Mouse (Mus musculus) lung, embryonic 15.5 days (tissue): Measurements from ENCODE around the gene Kcnh5. TPM values are rescaled to one million over a fixed set of nuclear protein-coding genes. Genes with fewer than 3 reads are reported as not detected.

ENCODE experiments used
- ATAC-seq: fragments of 200-750 bp; cut with Nextera tagmentation; 2 replicates; pipeline ENCODE4 v1.8.0; 2017; ENCODE audit warnings: moderate number of reproducible peaks, borderline replicate concordance; ENCODE audit not compliant: low FRiP score, low TSS enrichment; ENCODE audit errors: extremely low read depth
- H3K27ac ChIP-seq: fragments of 300-500 bp; sonication (generic); 2 replicates; pipeline ENCODE4 v1.5.1; 2015; ENCODE audit warnings: moderate library complexity, mild to moderate bottlenecking, inconsistent platforms
- H3K27me3 ChIP-seq: fragments of 300-500 bp; sonication (generic); 2 replicates; pipeline ENCODE4 v1.6.1; 2015; ENCODE audit warnings: inconsistent platforms
- H3K36me3 ChIP-seq: fragments of 300-500 bp; sonication (generic); 2 replicates; pipeline ENCODE4 v1.6.1; 2015; ENCODE audit warnings: inconsistent platforms
- H3K4me1 ChIP-seq: fragments of 300-500 bp; sonication (generic); 2 replicates; pipeline ENCODE4 v1.6.1; 2015; ENCODE audit warnings: inconsistent platforms
- H3K4me2 ChIP-seq: fragments of 300-500 bp; sonication (generic); 2 replicates; pipeline ENCODE4 v1.6.1; 2015; ENCODE audit warnings: inconsistent platforms, mild to moderate bottlenecking, moderate library complexity
- H3K4me3 ChIP-seq: fragments of 300-500 bp; sonication (generic); 2 replicates; pipeline ENCODE4 v1.5.1; 2015; ENCODE audit warnings: mild to moderate bottlenecking, inconsistent platforms
- H3K9ac ChIP-seq: fragments of 300-500 bp; sonication (generic); 2 replicates; pipeline ENCODE4 v1.6.1; 2015; ENCODE audit warnings: inconsistent platforms
- H3K9me3 ChIP-seq: fragments of 300-500 bp; sonication (generic); 2 replicates; pipeline ENCODE4 v1.6.1; 2016; ENCODE audit warnings: inconsistent platforms
- WGBS: fragments of 180-500 bp; shearing (Covaris S2); methylation state at CpG from one replicate; pipeline ENCODE4 v1.1.7; 2015; 5-methylcytosine and 5-hydroxymethylcytosine counted together
- polyA plus RNA-seq: library from polyadenylated mRNA; unstranded; fragments of >200 nt; fragmentation: Nextera tagmentation; extraction: Ambion mirVana; gene quantifications from 2 replicates; pipeline ENCODE4 v1.2.1, GENCODE M21; 2015

Kcnh5 gene
- polyA plus RNA-seq, 1 experiment from 2014 or later = 0.05 TPM

DNA sequence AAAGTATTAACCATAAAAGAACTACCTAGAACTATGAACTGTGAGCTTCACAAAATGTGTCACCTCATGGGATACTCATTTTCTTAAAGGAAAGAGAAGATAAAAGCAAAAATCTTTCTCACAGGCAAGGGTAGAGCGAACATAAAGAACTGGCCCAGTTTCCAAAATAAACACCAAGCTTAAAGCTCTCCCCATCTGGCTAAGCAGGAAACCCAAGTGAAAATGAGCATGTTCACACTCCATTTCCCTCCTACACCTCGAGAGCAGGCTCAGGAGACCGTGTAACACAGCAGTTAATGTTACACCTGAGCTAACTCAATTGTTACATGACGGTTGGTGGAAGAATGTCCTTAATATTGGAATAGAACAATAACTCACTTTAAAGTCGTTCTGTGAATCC, 100.0 kb downstream of the Kcnh5 start:
- ATAC-seq = no peak
- Histone ChIP-seq H3K9me3 (no peaks in the 10 kb centered on the region), H3K4me2 (no peak overlapping the region), H3K36me3 (no peaks in the 10 kb centered on the region), H3K27me3 (no peaks in the 10 kb centered on the region), H3K9ac (no peak overlapping the region), H3K27ac (no peak overlapping the region), H3K4me3 (no peak overlapping the region), H3K4me1 (no peaks in the 10 kb centered on the region)
- WGBS = 51% methylated on average over 5 of the region's 5 CpGs

DNA sequence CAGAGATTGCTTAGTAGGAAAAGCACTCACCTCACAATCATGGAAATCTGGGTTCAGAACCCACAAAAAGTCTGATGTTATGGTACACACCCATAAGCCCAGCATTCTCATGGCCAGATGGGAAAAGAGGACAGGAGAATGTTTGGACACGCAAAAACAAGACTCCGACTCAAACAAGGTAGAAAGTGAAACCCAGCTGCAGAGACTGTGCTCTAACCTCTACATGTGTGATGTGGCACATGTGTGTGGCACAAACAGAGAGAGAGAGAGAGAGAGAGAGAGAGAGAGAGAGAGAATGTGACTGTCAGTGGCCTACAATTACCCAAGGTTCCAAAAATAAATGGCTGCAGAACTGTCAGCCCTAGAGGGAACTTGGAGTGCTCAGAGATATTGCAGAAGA, 106.1 kb downstream of the Kcnh5 start:
- no peak overlapping the region for H3K4me3 ChIP-seq
- no peak overlapping the region for H3K27ac ChIP-seq
- no peak overlapping the region for H3K9ac ChIP-seq
- H3K4me1 ChIP-seq = no peaks in the 10 kb centered on the region
- ATAC-seq = no peak
- H3K4me2 ChIP-seq = no peak overlapping the region
- WGBS = 90% methylated on average over 2 of the region's 2 CpGs
- H3K27me3 ChIP-seq = no peaks in the 10 kb centered on the region
- H3K36me3 ChIP-seq = no peaks in the 10 kb centered on the region
- H3K9me3 ChIP-seq = no peaks in the 10 kb centered on the region

DNA sequence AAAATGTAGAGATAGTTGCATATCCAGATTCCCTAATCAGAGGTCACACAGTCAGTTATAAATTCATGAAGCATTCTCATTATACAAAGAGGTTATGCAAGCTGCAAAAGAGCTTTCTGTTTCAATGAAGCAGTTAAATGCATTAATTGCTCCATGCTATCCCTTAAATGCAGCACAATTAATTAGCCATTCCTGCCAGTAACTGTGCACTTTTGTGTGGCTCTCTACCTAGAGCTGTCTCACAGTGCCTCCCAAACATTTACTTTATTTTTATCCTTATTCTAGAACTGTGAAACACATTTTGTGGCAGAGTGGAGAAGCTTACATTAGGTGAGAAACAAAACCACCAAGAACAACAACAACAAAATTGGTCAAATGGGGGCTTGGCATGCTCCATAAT, 114.6 kb downstream of the Kcnh5 start:
- no peak for ATAC-seq
- Histone ChIP-seq H3K36me3 (no peaks in the 10 kb centered on the region), H3K27me3 (no peaks in the 10 kb centered on the region), H3K9me3 (no peaks in the 10 kb centered on the region), H3K4me3 (no peak overlapping the region), H3K4me2 (no peak overlapping the region), H3K4me1 (no peaks in the 10 kb centered on the region), H3K9ac (no peak overlapping the region), H3K27ac (no peak overlapping the region)

DNA sequence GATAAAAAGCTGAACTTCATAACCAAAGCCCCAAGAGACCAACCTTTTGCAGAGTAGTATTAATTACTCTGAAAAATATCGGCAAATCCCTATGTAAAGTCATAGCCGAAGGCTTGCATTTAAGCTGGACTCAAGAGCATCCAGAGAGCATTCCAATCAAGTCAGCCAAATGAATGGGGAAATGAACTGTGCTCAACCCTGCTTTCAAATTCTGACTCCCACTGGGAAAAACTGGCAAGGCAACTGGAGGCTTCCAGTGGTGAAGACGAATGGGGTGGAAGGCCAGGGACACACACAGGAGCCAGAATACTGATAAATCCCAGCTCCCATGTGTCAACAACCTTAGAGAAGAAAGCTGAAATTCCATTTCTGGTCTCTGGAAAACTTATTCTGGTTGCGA, 115.4 kb downstream of the Kcnh5 start:
- no peak overlapping the region for H3K4me2 ChIP-seq

DNA sequence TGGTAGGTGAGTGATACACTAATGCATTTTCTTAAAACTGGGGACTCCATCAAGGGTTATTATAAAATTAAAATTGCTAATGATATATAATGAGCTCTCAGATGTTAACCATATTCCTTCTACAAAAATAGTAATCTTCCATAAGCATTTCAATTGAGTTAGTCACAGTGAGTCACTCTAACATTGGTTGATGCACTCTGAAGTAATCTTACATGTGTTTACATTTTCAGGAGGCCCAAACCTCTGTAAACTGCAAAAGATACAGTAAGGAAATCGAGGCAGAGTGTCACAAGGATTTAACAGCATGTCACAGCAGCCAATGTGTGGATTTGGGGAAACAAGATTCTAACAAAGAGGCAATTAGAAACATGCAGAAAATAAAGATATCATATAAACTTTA, 123.4 kb downstream of the Kcnh5 start:
- H3K9me3 ChIP-seq = no peaks in the 10 kb centered on the region

More for the DNA sequence above, 115.4 kb downstream of the Kcnh5 start:
- no peak for ATAC-seq
- Histone ChIP-seq H3K4me3 (no peak overlapping the region), H3K27me3 (no peaks in the 10 kb centered on the region), H3K4me1 (no peaks in the 10 kb centered on the region), H3K9ac (no peak overlapping the region), H3K9me3 (no peaks in the 10 kb centered on the region), H3K36me3 (no peaks in the 10 kb centered on the region), H3K27ac (no peak overlapping the region)
- 59% methylated on average over 4 of the region's 4 CpGs for WGBS

DNA sequence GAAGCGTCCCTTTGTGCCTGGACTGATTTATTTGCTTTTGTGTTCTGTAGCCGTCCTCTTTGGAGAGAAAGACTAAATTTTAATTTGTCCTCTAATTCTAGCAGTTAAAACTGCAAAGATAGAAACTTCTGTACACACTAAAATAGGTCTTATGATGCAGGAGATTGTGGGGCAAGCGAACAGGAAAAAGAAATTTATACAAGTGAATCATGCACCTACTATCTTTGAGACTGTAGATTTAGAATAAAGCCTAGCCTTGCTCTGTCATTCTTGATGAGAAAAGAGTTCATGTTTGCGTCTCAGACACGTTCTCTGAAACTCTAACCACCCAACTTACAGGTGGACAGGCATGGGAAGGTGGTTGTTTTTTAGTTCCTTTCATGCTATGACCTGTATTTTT, 140.4 kb downstream of the Kcnh5 start:
- no peak overlapping the region for H3K27ac ChIP-seq
- H3K4me2 ChIP-seq = no peak overlapping the region
- WGBS = 74% methylated on average over 5 of the region's 5 CpGs
- H3K4me3 ChIP-seq = no peak overlapping the region
- H3K27me3 ChIP-seq = no peaks in the 10 kb centered on the region
- H3K9ac ChIP-seq = no peak overlapping the region
- no peaks in the 10 kb centered on the region for H3K4me1 ChIP-seq
- H3K9me3 ChIP-seq = no peaks in the 10 kb centered on the region
- no peak for ATAC-seq
- H3K36me3 ChIP-seq = no peaks in the 10 kb centered on the region

More for the DNA sequence above, 123.4 kb downstream of the Kcnh5 start:
- Histone ChIP-seq H3K36me3 (no peaks in the 10 kb centered on the region), H3K27ac (no peak overlapping the region), H3K27me3 (no peaks in the 10 kb centered on the region), H3K4me1 (no peaks in the 10 kb centered on the region), H3K9ac (no peak overlapping the region), H3K4me3 (no peak overlapping the region), H3K4me2 (no peak overlapping the region)
- no peak for ATAC-seq
- 35% methylated on average over 1 of the region's 1 CpGs for WGBS

DNA sequence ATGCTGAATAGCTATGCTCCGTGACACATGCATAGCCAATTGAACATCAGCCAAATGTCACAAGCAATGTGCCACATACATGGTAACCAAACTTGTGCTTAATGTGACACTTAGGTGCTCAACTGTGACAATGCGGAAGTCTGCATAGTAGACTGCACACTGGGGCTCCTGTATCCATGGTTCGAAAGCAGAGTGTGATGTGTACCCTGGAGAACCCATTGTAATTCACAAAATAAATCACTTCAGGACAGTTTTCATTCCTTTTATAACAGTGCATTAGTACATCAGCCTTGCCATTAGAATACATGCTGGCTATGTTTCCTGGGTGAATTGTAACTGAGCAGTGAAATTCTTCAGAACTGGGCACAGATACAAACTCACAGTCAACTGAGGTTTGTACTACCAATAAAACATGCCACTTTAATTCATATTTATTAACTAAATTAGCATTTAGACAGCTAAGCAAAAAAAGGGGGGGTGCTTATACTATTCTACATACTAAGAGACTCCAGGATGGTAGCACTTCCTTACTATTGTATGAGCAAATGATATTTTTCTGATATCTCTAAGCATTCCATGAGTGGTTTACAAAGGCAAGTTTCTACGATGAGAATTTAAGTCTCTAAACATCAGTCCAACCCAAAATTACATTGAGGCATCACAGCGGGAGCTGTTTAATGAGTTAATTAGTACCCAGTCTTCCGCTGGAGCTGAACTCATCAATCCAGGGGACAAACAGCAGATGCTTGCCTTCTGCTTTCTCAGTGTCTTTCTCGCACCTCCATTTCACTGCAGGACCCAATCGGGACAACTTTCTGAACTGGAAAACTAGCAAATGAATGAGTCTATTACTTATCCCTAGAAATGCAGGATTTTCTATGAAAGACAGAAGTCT, 144.9 kb downstream of the Kcnh5 start:
- Histone ChIP-seq H3K4me3 (no peak overlapping the region), H3K4me2 (no peak overlapping the region), H3K27ac (no peak overlapping the region), H3K4me1 (no peaks in the 10 kb centered on the region), H3K9me3 (no peaks in the 10 kb centered on the region), H3K27me3 (no peaks in the 10 kb centered on the region), H3K36me3 (no peaks in the 10 kb centered on the region), H3K9ac (no peak overlapping the region)
- ATAC-seq = no peak
- WGBS = 82% methylated on average over 8 of the region's 8 CpGs

DNA sequence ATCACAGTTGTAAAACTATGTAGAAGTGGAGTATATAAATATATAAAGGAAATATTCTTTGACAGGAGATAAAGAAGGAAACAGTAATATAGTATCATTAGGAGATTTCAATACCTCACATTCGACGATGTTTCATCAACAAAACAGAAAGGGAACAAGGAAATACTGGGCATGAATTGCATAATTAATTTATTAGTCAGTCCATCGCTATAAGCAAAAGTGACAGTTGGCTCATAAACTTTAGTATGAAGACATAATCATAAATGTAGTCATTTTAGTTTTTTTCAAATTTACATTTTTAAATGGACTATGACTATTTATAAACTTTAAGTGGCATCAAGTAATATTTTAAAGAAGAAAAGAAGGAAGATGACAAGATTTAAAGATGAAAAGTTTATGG, 205.9 kb downstream of the Kcnh5 start:
- H3K9me3 ChIP-seq = no peaks in the 10 kb centered on the region
- H3K9ac ChIP-seq = no peak overlapping the region
- no peak overlapping the region for H3K4me2 ChIP-seq
- 84% methylated on average over 3 of the region's 3 CpGs for WGBS
- H3K27me3 ChIP-seq = no peaks in the 10 kb centered on the region
- no peak overlapping the region for H3K27ac ChIP-seq
- H3K4me1 ChIP-seq = no peaks in the 10 kb centered on the region
- H3K36me3 ChIP-seq = no peaks in the 10 kb centered on the region
- ATAC-seq = no peak
- no peak overlapping the region for H3K4me3 ChIP-seq

DNA sequence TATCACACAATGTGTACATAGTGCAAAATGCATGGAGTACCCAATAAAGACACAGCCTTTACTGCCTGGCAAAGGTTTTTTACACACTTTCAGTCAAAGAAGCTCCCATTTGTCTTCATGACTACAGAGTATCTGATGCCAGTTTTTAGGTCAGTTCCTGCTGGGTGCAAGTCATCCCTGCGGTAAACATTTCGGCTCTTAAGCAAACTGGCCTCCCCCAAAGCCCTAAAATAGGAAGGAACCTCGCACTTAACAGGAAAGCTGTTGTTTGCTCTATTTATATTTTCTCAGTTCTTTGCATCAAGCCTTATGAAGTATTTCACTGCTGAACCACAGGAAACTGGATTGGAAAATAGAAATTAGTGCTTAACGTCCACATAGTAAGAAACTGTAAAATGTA, 207.7 kb downstream of the Kcnh5 start:
- H3K9ac ChIP-seq = no peak overlapping the region
- H3K27ac ChIP-seq = no peak overlapping the region
- H3K36me3 ChIP-seq = no peaks in the 10 kb centered on the region
- H3K9me3 ChIP-seq = no peaks in the 10 kb centered on the region
- H3K4me3 ChIP-seq = no peak overlapping the region
- H3K4me1 ChIP-seq = no peaks in the 10 kb centered on the region
- no peak overlapping the region for H3K4me2 ChIP-seq
- H3K27me3 ChIP-seq = no peaks in the 10 kb centered on the region
- WGBS = 45% methylated on average over 4 of the region's 4 CpGs
- no peak for ATAC-seq

DNA sequence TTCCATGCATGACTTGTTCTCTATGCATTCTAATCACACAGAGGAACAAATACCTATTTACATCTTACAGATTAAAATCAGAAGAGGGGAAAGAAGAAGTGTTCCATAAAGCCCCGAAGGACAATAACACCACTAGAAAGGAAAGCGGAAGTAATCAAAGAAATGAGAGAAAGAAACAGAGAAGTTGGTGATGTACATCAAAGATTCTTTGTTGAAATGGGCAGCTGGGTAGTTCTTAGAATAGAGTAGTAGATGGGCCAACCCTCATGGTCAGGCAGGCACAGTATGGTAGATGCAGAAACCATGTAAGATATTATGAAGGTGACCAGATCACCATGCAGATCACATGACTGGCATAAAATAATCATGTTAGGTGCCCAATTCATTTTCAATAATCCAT, 210.9 kb downstream of the Kcnh5 start:
- no peak for ATAC-seq
- WGBS = 93% methylated on average over 2 of the region's 2 CpGs
- no peak overlapping the region for H3K4me3 ChIP-seq

DNA sequence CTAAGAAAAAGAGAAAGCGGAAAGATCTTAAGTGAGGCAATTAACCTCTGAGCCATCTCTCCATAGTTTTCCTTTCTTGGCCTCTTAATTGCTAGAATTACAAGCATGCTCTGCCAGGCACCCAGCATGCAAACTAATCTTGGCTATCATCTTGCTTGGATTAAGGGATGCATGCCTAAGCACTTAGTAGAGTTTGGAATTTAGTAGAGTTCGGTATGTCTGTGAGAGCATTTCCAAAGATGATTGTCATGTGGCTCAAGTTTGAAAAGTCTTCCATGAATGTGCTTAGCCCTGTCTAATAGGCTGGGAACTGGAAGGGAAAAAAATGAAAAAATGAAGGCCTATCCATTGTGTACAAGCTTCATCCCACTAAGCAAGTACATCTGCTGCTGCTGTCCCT, 224.5 kb downstream of the Kcnh5 start:
- Histone ChIP-seq H3K4me3 (no peak overlapping the region), H3K27me3 (no peaks in the 10 kb centered on the region), H3K27ac (no peak overlapping the region), H3K4me2 (no peak overlapping the region), H3K9ac (no peak overlapping the region), H3K36me3 (no peaks in the 10 kb centered on the region), H3K4me1 (no peaks in the 10 kb centered on the region), H3K9me3 (no peaks in the 10 kb centered on the region)
- no peak for ATAC-seq
- WGBS = 81% methylated on average over 2 of the region's 2 CpGs

More for the DNA sequence above, 210.9 kb downstream of the Kcnh5 start:
- H3K36me3 ChIP-seq = no peaks in the 10 kb centered on the region
- H3K27ac ChIP-seq = no peak overlapping the region
- H3K4me2 ChIP-seq = no peak overlapping the region
- no peak overlapping the region for H3K9ac ChIP-seq
- H3K4me1 ChIP-seq = no peaks in the 10 kb centered on the region
- H3K9me3 ChIP-seq = no peaks in the 10 kb centered on the region
- no peaks in the 10 kb centered on the region for H3K27me3 ChIP-seq

DNA sequence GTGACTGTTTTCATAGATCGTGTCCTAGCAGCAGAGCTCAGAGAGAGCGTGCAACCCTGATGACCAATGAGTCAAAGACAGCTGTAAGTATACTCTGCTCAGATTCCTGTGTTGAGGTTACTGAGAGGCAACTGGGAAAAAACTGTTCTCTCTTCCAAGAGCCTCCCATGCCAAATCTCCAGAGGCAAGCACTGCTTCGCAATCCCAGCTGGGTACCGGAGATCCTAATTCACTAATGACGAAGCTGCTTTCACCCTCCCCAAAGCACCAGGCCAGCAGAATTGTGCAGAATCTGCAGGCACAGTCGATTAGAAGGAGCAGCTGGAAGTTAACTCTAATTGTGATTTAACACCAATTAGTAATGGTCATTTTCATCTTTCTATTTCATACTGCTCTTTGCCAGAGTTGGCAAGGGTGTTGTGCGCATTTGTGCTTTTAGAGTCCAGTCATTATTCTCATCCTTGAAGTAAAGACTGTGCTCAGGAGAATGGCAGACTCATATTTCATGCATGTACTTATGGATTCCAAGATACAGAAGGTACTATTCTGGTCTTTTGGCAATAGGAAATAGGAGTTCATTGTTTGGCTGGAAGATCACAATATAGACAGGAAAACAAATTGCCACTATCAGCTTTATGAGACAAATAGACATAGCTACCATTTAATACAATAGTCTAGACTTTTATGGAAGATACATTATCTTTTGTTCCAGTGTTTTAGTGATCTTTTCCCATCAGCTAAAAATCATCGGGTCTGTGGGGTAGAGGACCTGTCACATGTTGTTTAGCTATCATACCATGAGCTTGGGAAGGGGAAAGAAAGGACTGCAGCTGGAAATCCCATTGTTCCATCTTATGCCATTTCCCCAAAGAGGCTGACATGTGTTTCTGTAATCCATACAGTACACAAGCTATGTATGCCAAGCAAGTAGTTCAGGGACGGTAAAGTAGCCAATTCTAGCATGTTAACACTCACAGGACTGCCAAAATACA, 225.7 kb downstream of the Kcnh5 start:
- Histone ChIP-seq H3K9ac (no peak overlapping the region), H3K27ac (no peak overlapping the region), H3K36me3 (no peaks in the 10 kb centered on the region), H3K9me3 (no peaks in the 10 kb centered on the region), H3K4me1 (no peaks in the 10 kb centered on the region), H3K27me3 (no peaks in the 10 kb centered on the region), H3K4me2 (no peak overlapping the region), H3K4me3 (no peak overlapping the region)
- no peak for ATAC-seq
- WGBS = 76% methylated on average over 9 of the region's 9 CpGs
